Mouse (Mus musculus) embryonic fibroblast, embryonic 13.5 days (primary cell): Measurements from ENCODE around the gene Col4a5. TPM values are rescaled to one million over a fixed set of nuclear protein-coding genes. Genes with fewer than 3 reads are reported as not detected.

Experiments used
- H3K27ac ChIP-seq: 2 replicates; pipeline ENCODE4 v1.5.1; 2012; ENCODE audit warnings: low read length, control low read depth, inconsistent platforms; ENCODE audit not compliant: insufficient read depth
- H3K4me1 ChIP-seq: 2 replicates; pipeline ENCODE4 v1.6.1; 2011; ENCODE audit warnings: low read length; ENCODE audit not compliant: control insufficient read depth, insufficient read depth
- H3K4me3 ChIP-seq: 2 replicates; pipeline ENCODE4 v1.5.1; 2011; ENCODE audit warnings: mild to moderate bottlenecking, control low read depth, low read length; ENCODE audit not compliant: insufficient read depth
- CTCF ChIP-seq: IDR thresholded peaks from 2 replicates; pipeline ENCODE4 v1.5.1; 2011; ENCODE audit warnings: mild to moderate bottlenecking, control low read depth, low read length, moderate library complexity, borderline replicate concordance; ENCODE audit not compliant: insufficient read depth
- POLR2A ChIP-seq: IDR thresholded peaks from 2 replicates; pipeline ENCODE4 v1.6.1; 2011; ENCODE audit warnings: low read depth, mild to moderate bottlenecking, control low read depth, low read length, moderate library complexity
- polyA plus RNA-seq: library from polyadenylated mRNA; stranded (reverse); fragments of >200 nt; gene quantifications from 2 replicates; pipeline ENCODE4 v1.2.4, GENCODE M21; 2011; ENCODE audit warnings: low read depth; ENCODE audit not compliant: missing spikeins, insufficient read length

The Col4a5 gene
- polyA plus RNA-seq, result 51.6 and 58.2 TPM in 2 replicates

DNA sequence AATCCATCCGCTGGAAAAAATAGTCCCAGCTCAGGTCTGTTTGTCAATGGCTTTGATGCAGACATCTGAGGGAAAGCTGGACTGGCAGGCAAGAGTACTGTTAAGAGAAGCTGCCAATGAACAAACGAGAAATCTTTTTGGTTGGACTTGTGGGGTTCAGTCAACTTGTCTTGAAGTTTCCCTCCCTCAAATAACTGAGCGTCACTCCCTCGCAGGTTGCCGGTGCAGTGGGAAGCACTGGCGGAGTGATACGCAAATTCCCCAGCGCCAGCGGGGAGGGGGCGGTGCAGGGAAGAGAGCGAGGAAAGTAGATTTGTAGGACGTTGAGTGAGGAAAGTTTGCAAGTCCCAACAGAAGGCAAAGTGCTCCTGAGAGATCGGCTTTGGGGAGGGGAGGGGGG lies at the start of gene Col4a5:
Col4a5 (plus strand) TSS at position 276 of the 400 bp plus-strand sequence.
- Histone ChIP-seq H3K4me3 (peak within 1 kb of the TSS; percentile 52), H3K4me1 (no peaks in the 10 kb centered on the region), H3K27ac (peak within 1 kb of the TSS; percentile 55)
- TF ChIP-seq POLR2A, result peak; percentile 63
- no peak for TF ChIP-seq CTCF

- TF ChIP-seq CTCF (no peak), POLR2A (no peak)
- H3K4me3 ChIP-seq, result no peak overlapping the region
- no peaks in the 10 kb centered on the region for H3K4me1 ChIP-seq
- H3K27ac ChIP-seq, result no peak overlapping the region
Observed at GRCm38 (mm10) chrX:141436780-141437179, 38.4 kb upstream of the Col4a5 start.

- no peak overlapping the region; the same call in 1 of the 2 replicates for H3K27ac ChIP-seq
- H3K4me3 ChIP-seq, result no peak overlapping the region
- no peak for TF ChIP-seq CTCF
- TF ChIP-seq POLR2A, result no peak
- no peaks in the 10 kb centered on the region for H3K4me1 ChIP-seq
Observed at GRCm38 (mm10) chrX:141439423-141439822, 35.8 kb upstream of the Col4a5 start.

DNA sequence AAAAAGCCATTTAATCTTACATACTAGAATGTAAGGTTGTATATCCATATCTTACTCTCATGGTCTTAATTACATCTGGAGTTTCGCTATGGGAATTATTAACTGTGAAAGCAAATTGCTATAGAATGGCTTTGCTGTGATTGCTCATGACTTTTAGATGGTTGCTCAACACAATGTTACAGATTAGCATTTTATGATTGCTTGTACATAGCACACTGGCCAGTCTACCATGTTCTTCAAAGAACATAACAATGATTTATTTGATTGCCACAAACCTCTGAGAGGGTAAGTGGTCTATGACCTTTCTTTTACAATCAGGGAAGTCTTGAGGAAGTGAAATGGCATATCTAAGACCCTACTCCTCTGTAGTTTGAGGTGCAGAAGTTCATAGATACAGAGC lies 27.2 kb upstream of the Col4a5 start:
- H3K4me1 ChIP-seq, result no peaks in the 10 kb centered on the region
- TF ChIP-seq CTCF (no peak), POLR2A (no peak)
- H3K27ac ChIP-seq, result no peak overlapping the region
- no peak overlapping the region for H3K4me3 ChIP-seq

- TF ChIP-seq POLR2A (no peak), CTCF (no peak)
- Histone ChIP-seq H3K27ac (no peak within 1 kb of the TSS), H3K4me1 (no peaks in the 10 kb centered on the region), H3K4me3 (peak within 1 kb of the TSS; percentile 52; the same call in 1 of the 2 replicates)
Observed at GRCm38 (mm10) chrX:141473470-141474302, 1.5 kb upstream of the Col4a5 start, which contains the start of gene Col4a6. Gene Col4a6, minus strand, starts transcription at chrX:141474076.

DNA sequence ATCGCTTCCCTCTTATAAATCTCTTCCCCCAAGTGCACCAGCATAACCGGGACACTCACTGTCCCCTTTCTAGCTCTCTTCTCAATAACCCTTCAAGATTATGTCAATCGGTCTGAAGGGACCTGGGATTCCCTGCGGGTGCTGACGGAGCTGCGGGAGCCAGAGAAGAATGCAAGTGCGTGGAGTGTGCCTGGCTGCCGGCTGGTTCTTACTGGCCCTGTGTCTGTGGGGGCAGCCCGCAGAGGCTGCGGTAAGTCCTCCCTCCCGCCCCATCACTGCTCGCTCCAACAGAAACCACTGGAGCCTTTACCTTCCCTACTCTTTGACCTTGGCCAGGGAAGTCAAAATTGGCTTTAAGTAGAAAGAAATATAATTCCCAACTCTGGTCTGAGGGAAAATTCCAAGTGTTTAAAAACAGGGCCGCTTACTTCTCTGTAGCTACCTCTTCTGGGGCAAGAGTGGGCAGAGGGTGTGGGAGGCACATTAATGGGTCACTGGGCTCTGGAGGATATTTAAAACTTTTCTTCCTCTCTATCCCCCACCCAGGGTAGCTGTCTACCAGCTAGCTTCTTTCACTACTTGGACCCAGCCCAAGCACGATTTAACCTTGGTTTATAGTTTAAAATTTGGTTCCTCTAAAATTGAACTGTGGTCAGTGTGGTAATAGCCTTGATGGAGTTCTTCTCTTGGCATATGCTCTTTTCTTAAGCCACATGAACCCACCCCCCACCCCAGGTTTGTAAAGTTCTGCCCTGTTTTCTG lies 562 bp downstream of the Col4a5 start:
- TF ChIP-seq POLR2A, result 0 out of 2 replicates have a peak, but pooled peaks have one; percentile 28
- no peak for TF ChIP-seq CTCF
- peak overlapping the region; percentile 52 for H3K4me3 ChIP-seq
- H3K27ac ChIP-seq, result peak overlapping the region; percentile 55
- H3K4me1 ChIP-seq, result no peaks in the 10 kb centered on the region

GRCm38 (mm10) chrX:141494545-141494944 lies 19.4 kb downstream of the Col4a5 start:
- H3K4me3 ChIP-seq, result no peak overlapping the region
- H3K27ac ChIP-seq, result peak overlapping the region; percentile 24; the same call in 1 of the 2 replicates
- no peak for TF ChIP-seq CTCF
- no peak for TF ChIP-seq POLR2A
- peaks cover 4% of the 10 kb centered on the region; the same call in 1 of the 2 replicates for H3K4me1 ChIP-seq

DNA sequence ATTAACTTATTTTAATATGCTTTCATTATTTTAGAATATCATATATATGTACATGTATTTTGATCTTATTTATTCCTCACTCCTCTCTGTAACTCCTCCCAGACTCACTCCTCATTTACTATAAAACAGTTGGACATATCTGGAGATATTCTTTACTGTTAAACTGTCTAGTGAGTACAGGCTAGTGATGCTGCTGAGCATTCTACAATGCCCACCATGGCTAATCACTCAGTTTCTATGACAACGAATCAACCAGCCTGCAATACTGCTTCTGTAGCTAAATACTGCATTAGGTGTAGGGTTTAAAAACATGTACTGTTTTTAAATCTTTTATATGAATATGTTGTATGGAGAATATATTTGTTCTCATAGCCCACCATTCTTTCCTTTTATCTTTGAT lies 27.9 kb downstream of the Col4a5 start:
- H3K4me1 ChIP-seq, result no peaks in the 10 kb centered on the region
- H3K27ac ChIP-seq, result no peak overlapping the region
- no peak overlapping the region for H3K4me3 ChIP-seq
- TF ChIP-seq POLR2A, result no peak
- no peak for TF ChIP-seq CTCF

- no peak for TF ChIP-seq CTCF
- no peak for TF ChIP-seq POLR2A
- H3K4me1 ChIP-seq, result no peaks in the 10 kb centered on the region
- no peak overlapping the region for H3K4me3 ChIP-seq
- peak overlapping the region; percentile 57; the same call in 1 of the 2 replicates for H3K27ac ChIP-seq
Observed at GRCm38 (mm10) chrX:141533447-141533846, 58.3 kb downstream of the Col4a5 start.

GRCm38 (mm10) chrX:141547471-141547870 lies 72.3 kb downstream of the Col4a5 start:
- no peak for TF ChIP-seq POLR2A
- no peak for TF ChIP-seq CTCF
- Histone ChIP-seq H3K27ac (no peak overlapping the region), H3K4me3 (no peak overlapping the region), H3K4me1 (no peaks in the 10 kb centered on the region)
